Mouse (Mus musculus) E14TG2a.4 (cell line): Measurements from ENCODE around the gene Dexi.

Source experiments
- CTCF ChIP-seq: conservative IDR thresholded peaks from 2 replicates; pipeline ENCODE4 v1.5.1; 2014; ENCODE audit warnings: low read length
- NANOG ChIP-seq: IDR thresholded peaks from 2 replicates; pipeline ENCODE4 v1.6.1; 2014; ENCODE audit warnings: borderline replicate concordance, low read length, mixed read lengths

GRCm38 (mm10) chr16:10553858-10554257 is 11.0 kb upstream of the Dexi start:
- TF ChIP-seq CTCF (no peak), NANOG (no peak)
